Mouse (Mus musculus) 3T3-L1 (cell line): ENCODE measurements around the gene Dvl1.

ENCODE experiments used
- DNase-seq: peaks from one replicate; pipeline ENCODE4 v3.0.0-alpha.2; 2015; ENCODE audit warnings: low read depth, low spot score

Gene Dvl1

DNA sequence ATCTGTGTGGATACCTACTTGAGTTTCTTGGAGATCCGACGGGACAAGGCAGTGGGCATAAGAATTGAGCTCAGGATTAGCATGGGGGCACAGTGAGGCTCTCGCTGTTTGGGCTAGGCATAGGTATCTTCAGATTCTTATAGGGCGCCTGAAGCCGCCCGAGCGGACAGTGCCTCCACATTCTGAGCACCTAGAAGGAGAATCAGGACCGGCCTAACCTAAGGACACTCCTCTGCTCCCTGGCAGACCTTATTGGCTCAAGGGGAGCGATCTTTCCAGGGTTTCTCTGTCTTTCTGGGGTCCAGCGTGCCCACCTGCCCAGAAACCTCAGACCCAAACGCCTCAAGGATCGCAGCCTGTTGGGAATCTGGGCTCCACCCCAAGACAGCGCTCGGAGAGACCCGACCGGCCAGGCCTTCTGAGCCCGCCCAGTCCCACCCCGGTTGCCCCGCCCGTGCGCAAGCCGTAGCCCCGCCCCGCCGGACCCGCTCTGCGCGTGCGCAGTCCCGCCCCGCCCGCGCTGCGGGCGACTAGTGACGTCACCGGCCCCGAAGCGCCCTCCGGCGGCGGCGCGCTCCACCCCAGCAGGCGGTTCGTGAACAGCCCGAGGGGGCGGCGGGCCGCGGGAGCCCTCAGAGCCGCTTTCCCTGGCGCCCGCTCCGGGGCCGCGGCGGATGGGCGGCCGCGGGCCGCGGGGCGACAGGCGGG, at the start of gene Dvl1:
Dvl1 (plus strand) TSS at position 532 of the 708 bp plus-strand sequence.
- DNase-seq, result peak; percentile 73

DNA sequence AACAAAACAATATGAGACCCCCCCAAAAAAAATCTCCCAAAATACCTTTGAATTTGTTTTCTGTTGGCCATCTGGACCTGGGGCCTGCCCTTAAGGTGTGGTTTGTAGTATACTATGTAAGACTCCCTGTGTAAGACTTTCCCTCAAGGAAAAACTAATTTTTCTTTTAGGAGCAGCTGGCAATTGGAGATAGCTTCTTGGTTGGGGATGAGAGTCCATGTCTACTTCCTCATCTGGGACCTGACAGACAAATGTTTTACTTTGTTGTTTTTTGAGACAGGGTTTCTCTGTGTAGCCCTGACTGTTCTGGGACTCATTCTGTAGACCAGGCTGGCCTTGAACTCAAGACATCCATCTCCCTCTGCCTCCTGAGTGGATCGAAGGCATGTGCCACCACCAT, 45.1 kb upstream of the Dvl1 start:
- no peak for DNase-seq

DNA sequence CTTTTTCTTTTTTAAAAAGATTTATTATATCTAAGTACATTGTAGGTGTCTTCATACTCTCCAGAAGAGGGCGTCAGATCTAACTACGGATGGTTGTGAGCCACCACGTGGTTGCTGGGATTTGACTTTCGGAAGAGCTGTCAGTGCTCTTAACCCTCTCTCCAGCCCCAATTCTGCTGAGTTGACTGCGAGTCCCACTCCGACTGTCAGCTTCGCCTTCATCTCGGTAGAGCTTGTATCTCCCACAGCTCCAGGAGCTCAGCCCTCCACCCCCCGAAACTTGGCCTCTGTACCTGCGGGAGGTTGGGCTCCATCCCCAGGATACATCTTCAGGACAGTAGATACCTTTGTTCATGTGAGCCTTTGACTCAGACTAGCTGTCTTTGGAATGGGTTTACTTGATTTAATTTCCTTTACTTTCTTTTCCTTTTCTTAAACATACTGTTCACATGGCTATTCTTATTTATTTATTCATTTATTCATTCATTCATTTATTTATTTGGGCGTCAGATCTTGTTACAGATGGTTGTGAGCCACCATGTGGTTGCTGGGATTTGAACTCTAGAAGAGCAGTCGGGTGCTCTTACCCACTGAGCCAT, 44.4 kb upstream of the Dvl1 start, which contains the start of gene Mrpl20:
Mrpl20 (plus strand) TSS at position 138 of the 599 bp plus-strand sequence.
- peak; percentile 53 for DNase-seq

DNA sequence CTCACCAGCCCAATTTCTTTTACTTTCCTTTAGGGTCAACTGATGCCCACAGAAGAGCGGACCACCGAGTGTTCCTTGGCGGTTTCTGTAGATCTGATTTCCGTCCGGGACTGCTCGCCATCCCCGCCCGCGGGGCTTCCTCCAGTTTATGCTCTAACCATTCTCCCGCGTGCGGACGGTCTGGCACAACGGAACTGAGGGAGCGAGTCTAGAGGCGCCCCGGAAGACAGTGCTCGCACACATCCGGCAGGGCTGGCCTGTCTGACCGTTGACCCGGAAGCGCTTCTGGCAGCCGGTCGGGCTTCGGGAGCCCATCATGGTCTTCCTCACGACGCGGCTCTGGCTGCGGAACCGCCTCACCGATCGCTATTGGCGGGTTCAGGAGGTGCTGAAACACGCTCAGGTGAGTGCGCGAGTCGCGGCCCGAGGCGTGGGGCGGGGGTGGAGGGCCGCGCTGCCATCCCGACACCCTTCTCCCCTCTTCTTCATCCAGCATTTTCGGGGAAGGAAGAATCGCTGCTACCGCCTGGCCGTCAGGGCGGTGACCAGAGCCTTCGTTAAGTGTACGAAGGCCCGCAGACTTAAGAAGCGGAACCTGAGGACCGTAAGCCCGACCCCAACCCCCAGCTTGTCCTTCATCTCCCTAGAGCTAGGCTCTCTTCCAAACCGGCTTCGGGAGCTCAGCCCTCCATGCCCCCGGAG, 43.7 kb upstream of the Dvl1 start:
- peak; percentile 94 for DNase-seq

DNA sequence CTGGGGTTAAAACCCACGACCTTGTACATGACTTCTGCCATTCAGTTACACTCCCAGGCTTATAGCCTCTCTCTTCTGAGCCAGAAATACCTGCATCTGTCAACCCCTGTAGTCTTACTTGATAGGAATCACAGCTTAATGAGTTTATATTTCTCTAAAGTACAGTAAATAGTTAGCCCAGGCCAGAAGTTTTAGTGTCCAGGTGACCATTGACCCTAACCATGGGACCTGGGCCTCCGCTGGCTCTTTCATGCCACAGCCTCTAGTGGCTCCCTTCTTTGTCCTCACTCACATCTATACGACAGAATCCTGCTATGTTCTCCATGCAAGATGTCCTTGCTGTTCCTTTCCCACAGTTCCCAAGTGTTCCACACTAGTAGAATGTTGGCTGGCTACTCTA, 39.4 kb upstream of the Dvl1 start:
- no peak for DNase-seq

DNA sequence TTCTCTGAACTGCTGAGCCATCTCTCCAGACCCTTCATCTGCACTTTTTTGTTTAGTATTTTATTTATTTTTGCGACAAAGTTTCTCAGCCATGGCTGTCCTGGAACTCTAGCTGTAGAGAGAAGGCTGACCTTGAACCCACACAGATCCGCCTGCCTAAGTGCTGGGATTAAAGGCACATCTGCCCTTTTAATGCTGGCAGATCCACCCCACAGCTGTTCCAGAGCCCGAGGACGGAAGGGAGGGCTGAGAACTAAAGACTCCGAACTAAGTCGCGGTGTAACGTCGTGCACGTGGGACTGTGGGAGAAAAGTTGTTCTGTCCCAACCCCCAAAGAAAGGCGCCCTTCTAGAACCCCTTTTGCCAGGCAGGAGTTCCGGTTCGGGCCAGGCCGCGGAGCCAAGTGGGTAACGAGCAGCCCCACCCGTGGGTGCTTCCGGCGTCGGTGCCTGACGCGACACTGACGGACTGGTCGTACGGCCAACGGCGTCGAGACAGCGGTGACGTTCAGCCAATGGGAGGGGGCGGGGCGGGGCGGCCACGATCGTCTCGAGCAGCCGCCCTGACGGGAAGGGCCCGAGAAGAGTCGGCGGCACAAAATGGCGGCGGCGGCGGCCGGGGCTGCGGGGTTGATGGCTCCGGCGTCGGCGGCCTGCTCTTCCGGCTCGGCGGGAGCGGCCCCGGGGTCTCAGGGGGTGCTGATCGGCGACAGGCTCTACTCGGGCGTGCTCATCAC, 35.1 kb upstream of the Dvl1 start, which contains the start of gene Ccnl2:
Ccnl2 (plus strand) TSS at position 561 of the 736 bp plus-strand sequence.
- DNase-seq, result peak; percentile 95

DNA sequence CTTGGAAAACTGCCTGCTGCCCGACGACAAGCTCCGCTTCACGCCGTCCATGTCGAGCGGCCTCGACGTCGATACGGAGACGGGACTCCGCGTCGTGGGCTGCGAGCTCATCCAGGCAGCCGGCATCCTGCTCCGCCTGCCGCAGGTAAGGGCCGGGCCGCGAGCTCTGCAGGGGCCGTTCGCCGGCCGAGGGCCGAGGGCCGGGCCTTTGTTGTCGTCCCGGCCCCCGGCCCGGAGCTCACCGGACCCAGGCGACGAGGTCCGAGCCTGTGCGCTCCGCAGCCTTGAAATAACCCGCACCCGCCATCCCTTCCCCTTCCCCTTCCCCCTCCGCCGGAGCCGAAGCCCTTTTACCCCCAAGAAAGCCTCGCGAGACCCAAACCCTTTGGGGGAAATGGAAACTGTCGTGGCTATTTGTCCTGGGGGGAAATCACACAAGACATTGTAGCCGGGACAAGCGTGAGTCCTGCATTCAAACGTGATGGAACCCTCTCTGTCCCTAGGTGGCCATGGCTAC, 34.5 kb upstream of the Dvl1 start:
- DNase-seq, result peak; percentile 67

DNA sequence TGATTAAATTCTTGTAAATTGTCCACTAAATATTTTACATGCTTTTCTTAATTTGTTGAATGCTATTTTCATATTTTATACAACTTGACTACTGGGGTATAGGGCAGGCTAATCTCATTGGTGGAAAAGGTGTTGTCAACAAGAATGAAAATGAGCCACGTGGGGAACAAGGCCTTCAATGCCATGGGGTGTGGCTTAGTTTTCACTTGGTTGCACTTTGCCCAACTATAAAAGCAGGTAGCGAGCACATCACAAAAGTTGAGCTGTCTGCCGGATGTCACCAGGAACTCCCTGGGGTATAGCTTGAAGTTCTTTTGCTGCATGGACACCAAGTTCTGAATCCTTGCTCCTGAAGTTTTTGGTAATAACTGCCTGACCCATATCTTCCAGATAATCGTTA, 29.7 kb upstream of the Dvl1 start:
- DNase-seq, result no peak

DNA sequence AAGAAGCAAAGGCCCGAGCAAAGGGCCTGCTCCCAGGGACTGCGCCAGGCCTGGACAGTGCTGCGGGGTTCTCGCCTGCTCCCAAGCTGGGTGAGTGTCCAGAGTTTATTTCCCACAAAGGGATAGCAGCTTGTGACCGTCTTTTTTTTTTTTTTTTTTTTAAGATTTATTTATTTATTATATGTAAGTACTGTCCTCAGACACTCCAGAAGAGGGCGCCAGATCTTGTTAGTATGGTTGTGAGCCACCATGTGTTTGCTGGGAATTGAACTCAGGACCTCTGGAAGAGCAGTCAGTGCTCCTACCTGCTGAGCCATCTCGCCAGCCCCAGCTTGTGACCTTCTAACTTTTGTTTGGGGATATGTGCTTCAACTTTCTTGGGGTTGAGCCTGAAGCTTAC, 26.2 kb upstream of the Dvl1 start:
- peak; percentile 64 for DNase-seq

DNA sequence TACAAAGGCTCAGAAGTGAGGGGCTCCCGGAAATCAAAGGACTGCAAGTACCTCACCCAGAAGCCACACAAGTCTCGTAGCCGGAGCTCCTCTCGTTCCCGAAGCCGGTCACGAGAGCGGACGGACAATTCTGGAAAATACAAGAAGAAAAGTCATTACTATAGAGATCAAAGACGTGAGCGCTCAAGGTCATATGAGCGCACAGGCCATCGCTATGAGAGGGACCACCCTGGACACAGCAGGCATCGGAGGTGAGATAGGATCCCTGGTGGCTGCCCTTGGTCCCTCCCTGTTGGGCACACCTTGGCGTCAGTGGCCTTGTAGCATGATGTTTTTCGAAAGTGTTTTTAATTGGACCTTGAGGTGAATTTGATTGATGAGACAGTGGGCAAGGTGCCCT, 23.8 kb upstream of the Dvl1 start:
- DNase-seq, result no peak

DNA sequence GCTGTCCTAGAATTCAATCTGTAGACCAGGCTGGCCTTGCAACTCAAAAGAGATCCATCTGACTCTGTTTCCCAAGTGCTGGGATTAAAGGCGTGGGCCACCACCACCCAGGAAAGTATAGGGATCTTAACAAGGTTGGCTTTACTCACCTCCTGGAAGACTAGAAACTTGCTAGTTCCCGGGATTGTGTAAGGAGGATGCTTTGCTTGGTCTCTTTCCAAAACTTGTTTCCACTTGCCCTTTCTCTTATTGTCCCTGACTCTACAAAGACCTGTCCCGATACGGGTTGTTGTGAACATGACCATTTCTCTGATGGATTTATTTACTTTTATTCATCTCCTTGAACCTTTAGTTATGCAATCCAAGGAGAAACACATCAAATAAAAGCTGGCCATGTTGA, 17.3 kb upstream of the Dvl1 start:
- no peak for DNase-seq

DNA sequence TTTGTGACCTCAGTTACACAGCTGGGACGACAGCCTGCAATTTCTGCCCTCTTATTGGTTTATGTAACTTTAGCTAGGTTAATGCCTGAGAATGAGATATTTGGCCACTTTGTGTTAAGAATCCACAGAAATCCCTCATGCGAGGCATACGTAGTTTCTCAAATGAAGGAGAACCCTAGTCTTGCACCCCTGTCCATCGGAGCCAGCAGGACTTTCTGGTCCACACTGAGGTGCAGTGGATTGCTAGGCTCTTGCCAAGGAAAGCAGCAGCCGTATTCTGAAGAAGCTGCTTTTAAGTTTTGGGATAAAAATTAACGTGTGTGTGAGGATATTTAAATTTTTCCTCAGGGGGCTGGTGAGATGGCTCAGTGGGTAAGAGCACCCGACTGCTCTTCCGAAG, 16.6 kb upstream of the Dvl1 start:
- no peak for DNase-seq

DNA sequence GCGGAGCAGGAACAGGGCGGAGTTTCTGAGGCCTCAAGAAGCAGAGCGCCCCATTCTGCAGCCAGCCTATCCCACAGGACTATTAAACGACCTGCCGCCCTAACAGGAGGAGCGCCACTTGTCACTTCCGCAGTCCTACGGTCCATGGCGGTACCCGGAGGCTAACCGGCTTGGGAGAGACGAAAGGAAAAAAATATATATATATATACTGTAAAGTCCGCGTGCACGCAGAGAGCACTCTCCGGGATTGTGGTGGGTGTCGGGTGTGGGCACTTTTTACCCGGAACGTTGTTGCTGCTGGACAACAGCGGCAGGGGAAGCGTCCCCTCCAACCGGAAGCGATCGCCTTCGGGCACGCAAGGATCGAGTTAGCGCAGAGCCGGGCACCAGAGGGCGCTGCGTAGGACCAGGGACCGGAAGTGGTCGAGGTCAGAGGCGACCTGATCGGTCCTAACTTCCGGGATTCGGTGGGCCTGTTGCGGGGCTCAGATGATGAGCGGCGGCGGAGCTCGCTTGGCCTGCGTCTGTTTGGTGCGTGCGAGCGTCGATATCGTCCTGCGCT, 15.9 kb upstream of the Dvl1 start, which contains the start of gene Aurkaip1:
Aurkaip1 (plus strand) TSS at position 68 of the 562 bp plus-strand sequence.
- DNase-seq, result peak; percentile 94

DNA sequence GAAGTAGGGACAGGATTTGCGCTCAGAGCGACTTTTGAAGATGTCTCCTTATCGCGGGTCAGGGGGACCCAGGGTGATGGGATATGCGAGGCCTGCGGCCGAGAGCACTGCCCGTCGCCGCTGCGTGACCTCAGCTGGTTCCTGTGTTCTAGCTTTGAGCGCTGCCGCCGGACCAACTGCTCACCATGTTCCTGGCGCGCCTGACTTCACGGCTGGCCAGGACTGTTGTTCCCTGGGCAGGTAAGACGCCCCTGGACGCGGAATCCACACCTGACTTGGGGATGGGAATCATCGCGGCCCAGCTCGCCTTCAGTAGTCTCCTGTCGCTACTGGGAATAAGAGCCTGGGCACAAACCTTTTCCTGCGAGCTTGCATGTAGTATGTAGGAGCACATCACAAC, 15.4 kb upstream of the Dvl1 start:
- DNase-seq, result no peak

DNA sequence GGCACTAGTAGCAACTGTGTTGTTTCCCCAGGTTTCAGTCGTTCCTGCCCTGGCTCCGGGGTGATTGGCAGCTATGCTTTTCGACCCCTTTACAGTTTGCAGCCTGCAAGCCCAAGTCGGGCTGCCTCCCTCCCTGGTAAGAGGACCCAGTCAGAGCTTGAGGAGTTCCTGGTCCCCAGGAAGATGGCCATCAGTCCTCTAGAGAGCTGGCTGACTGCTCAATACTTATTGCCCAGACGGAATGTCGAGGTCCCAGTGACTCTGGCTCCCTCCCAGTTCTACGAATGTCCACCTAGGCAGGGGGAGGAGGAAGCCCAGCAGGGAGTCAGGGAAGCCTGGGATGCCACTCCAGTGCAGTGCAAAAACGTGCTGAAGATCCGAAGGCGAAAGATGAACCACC, 14.9 kb upstream of the Dvl1 start:
- DNase-seq, result no peak

DNA sequence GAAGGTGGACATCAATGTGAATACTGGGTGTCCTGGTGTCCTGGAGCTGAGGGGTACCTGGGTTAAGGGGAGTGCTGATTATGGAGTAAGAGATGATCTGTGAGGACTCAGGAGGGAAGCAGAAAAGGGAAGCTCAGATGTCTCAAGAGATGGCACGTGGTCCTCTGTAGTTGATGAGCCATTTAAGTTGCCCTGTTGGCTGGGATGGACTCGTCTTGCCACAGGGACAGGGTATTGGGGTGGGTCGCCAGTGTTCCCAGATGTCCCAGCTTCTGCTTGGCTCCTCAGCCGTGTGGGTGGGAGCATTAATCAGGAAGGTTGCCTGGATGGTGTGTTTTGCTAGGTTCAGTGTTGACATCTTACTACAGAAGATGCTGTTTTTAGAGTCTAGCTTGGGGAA, 14.0 kb upstream of the Dvl1 start:
- no peak for DNase-seq

DNA sequence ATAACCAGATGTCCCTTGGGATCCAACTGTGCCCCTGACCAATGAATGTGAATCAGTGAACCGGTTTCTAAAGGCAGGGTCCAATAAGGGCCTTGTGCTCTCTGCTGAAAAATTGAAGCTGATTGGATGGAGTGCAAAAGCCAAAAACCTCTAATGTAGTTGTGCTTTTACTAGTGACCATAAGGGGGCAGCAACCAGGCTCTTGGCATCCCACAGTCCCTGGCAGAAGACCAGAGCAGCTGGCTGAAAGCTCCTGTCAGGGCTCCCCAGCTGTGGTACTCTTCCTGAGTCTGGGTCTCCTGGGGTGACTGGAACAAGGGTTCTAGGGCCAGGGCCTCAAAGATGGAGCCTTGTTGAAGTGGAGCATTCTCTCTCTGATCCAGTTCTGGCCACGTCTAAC, 13.4 kb upstream of the Dvl1 start:
- peak; percentile 92 for DNase-seq

DNA sequence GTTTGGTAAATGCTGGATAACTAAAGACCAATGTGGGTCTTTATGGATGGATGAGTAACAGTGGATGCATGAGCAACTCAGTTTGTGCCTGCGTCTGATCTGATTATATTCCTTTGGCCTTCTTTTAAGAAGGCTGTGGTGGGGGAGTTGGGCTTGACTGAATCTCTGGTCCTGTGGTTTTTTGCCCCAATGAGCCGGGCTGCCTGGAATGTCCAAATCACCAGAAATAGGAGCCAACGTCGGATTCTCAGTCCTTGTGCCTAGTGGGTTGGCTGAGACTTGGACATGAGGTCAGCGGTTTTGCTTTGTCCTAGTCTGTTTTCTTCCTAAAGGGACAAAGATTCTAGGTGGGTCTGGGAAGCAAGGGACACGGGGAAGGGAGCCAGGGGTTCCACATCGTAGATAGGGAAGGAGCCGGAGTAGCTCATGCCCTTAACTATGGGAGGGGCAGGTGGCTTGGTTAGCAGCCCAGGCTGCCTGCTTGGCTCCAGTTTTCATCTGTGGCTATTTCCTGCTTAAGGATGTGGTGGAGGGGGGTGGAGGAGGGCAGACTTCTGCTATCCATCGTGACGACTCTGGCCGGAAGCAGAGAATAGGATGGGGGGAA, 9.7 kb upstream of the Dvl1 start:
- DNase-seq, result peak; percentile 84

DNA sequence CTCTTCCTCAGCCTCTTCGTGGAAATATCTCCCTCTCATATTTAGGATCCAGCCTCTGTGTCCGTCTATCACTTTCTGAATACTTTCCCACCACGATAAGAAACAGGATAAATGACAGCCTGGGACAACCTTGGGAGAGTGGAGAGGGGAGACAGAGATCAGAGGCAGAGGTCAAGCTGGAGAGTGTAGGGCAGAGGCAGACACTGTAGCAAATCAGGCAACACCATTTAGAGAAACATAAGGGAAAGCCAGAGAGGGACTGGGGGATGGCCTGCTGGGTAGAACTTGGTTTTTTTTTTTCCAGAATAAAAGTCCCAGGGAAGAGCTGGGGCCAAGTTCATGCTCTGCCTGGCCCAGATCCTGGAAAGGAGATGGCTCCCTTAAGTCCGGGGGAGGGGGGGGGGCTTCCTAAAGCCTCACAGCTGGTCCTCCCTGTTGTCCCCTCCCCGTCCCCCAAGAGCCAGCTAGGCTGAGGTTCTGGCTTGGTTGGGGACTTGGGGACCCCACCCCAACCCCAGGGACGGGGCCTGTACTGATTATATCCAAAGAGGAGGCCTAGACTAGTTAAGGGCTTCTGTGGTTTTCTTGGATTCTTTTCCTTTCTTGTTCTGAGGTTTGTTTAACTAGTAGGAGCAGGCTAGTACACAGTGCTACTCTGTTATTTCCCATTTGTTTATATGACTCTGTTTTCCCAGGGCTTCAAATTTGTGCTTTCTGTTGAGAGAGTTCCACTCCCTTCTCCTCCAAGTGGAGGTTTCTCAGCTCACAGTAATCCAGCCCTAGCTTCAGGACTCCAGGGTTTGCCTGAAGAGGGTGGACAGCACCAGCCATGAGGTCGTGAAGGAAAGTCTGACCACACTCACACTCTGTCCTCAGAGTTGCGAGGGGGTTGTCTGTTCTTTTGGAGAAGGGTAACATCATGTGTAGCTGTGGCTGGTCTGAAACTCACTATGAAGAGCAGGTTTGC, 8.7 kb upstream of the Dvl1 start:
- peak; percentile 58 for DNase-seq

DNA sequence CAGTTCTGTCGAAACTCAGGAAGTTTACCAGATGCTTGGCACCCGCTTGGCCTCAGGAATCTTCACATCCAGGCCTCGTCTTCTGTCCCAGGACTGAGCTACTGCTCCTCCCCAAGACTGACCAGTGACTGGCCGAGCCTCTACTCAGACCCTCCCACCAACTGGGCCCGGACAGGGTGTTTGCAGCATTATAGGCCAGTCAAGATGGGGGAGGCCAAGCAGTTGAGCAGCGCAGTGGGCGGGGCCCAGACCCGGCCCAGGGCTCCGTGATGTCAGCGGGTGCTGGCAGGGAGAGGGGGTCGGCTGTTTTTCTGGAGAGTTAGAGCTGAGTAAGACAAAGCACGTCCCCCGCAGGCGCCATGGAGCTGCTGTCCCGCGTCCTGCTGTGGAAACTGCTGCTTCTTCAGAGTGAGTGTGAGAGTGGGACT, 7.7 kb upstream of the Dvl1 start, which contains the start of gene Mxra8:
Mxra8 (plus strand) TSS at position 198 of the 428 bp plus-strand sequence.
- peak; percentile 98 for DNase-seq
